Comparison of ENCODE assay signal across 20 mouse cellular contexts in the genomic region with DNA sequence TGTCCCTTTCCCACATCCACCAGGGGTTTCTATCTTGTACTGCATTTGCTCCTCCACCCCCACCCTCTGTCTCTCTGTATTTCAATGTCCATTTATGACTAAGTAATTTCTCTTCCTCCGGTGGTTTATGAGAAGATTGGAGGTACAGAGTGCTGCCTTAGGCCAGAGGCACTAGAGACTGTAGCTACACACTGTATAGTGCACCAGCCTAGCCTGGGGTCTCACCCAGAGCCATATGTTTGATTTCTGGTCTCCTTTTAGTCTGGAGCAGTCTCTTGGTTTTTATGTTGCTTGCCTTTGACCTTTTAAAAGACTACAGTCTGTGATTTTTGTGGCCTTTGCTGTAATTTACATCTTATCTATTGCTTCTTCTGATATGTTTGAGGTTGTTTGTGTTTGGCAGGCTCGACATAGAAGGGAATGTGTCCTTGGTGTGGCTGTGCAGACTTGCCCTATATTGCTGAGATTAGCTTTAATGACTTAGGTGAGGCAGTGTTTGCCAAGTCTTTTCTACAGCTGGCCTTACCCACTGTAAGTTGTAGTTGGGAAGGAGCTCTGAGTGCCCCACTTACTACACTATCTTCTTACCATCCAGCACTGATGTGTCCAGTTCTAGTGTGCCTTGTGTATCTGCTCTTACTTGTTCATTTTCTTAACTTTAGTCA.
DNase-seq lines count a peak whose midpoint lies in the region; ATAC-seq and TF ChIP-seq lines count a peak whose summit lies in the region.
"Had no signal": no experiment of that assay in that cellular context is flagged by ENCODE, and none has a peak within 500 bp of the region (broad histone marks: within the 10 kb centered on the region; RNA-seq: fewer than 3 reads in every experiment).

No protein-coding gene starts in this region.

- no peak overlapping the region for H3K27ac ChIP-seq in hindbrain, postnatal 0 days
- H3K27ac ChIP-seq: forebrain, embryonic 12.5 days; hindbrain, embryonic 12.5 days; kidney, postnatal 0 days; limb, embryonic 13.5 days; liver, embryonic 13.5 days; lung, embryonic 15.5 days; midbrain, embryonic 10.5 days had no signal

- no peak overlapping the region for H3K4me3 ChIP-seq in hindbrain, postnatal 0 days (ENCODE audit: low read length)
- H3K4me3 ChIP-seq: forebrain, embryonic 12.5 days; hindbrain, embryonic 12.5 days; limb, embryonic 13.5 days; liver, embryonic 13.5 days; lung, embryonic 15.5 days; midbrain, embryonic 10.5 days had no signal

- H3K9ac ChIP-seq in hindbrain, postnatal 0 days (replicated peaks; ENCODE audit: low read length), result no peak overlapping the region
- H3K9ac ChIP-seq: forebrain, embryonic 12.5 days; hindbrain, embryonic 12.5 days; limb, embryonic 13.5 days; liver, embryonic 13.5 days; lung, embryonic 15.5 days had no signal

- WGBS in hindbrain, postnatal 0 days, result 85% methylated on average over 2 of the region's 2 CpGs

- H3K4me1 ChIP-seq in hindbrain, postnatal 0 days (ENCODE audit: insufficient read depth, low read length), result no peaks in the 10 kb centered on the region
- H3K4me1 ChIP-seq: hindbrain, embryonic 12.5 days; limb, embryonic 13.5 days; liver, embryonic 13.5 days; midbrain, embryonic 10.5 days had no signal

- H3K9me3 ChIP-seq in hindbrain, postnatal 0 days (ENCODE audit: low read length), result no peaks in the 10 kb centered on the region
- H3K9me3 ChIP-seq: forebrain, embryonic 12.5 days; hindbrain, embryonic 12.5 days; limb, embryonic 13.5 days; liver, embryonic 13.5 days; lung, embryonic 15.5 days; midbrain, embryonic 10.5 days had no signal

- ATAC-seq in hindbrain, postnatal 0 days, result no peak
- ATAC-seq in megakaryocyte-erythroid progenitor cell, adult 5-6 weeks (replicated peaks; ENCODE audit: low FRiP score, low TSS enrichment, poor library complexity, severe bottlenecking), result no peak

- intact Hi-C loops in gastrocnemius, postnatal 36 days (cut with DNase I), result no loop called here

- TF ChIP-seq CTCF in hindbrain, postnatal 0 days (IDR thresholded peaks at IDR 0.05; ENCODE audit: low read depth), result no peak

- H3K27me3 ChIP-seq in hindbrain, postnatal 0 days (ENCODE audit: insufficient read depth, low read length), result no peaks in the 10 kb centered on the region
- H3K27me3 ChIP-seq: forebrain, embryonic 12.5 days; hindbrain, embryonic 12.5 days; limb, embryonic 13.5 days; liver, embryonic 13.5 days; lung, embryonic 15.5 days had no signal

- no peak overlapping the region for H3K4me2 ChIP-seq in hindbrain, postnatal 0 days (ENCODE audit: low read depth, low read length)
- H3K4me2 ChIP-seq: forebrain, embryonic 12.5 days; hindbrain, embryonic 12.5 days; limb, embryonic 13.5 days; liver, embryonic 13.5 days; lung, embryonic 15.5 days had no signal

- 0 out of 2 replicates have a peak, but pooled peaks cover 5% of the 10 kb centered on the region for H3K36me3 ChIP-seq in hindbrain, postnatal 0 days (ENCODE audit: insufficient read depth, low read length)

- DNase-seq in gastrocnemius, adult 18-20 months (ENCODE audit: low spot score), result peak; percentile 29
- DNase-seq in gastrocnemius, postnatal 36 days, result no peak
- DNase-seq in ovary, adult 18-20 months (ENCODE audit: low spot score), result peak; percentile 61
- no peak for DNase-seq in ovary, postnatal 10 days (ENCODE audit: low spot score)
- peak; percentile 14 for DNase-seq in skeletal muscle tissue, adult 2 months (ENCODE audit: low read depth, low spot score)
- no peak for DNase-seq in hindbrain, postnatal 0 days (ENCODE audit: low spot score)
- DNase-seq in MN1 (ENCODE audit: low spot score), result no peak
- DNase-seq: adrenal gland, adult 2 months; cerebellum, adult 2 months; kidney, adult 18-20 months; liver, embryonic 13.5 days; lung, postnatal 4 days; right cerebral cortex, postnatal 4 days had no signal

Comparison
In these comparisons a context has a peak if more than half of its experiments do, and no peak if none do; other contexts are left out.
1. DNase-seq: peak in gastrocnemius, adult 18-20 months (single experiment), ovary, adult 18-20 months (single experiment) and skeletal muscle tissue, adult 2 months (single experiment); none in gastrocnemius, postnatal 36 days (0 of 2), ovary, postnatal 10 days (single experiment), hindbrain, postnatal 0 days (single experiment) and MN1 (single experiment).